ENCODE assay signal across 8 mouse cellular contexts in genomic region chr11:114684627-114685373, GRCm38 (mm10). TPM values are rescaled to one million over a fixed set of nuclear protein-coding genes. Genes with fewer than 3 reads are reported as not detected.
DNase-seq lines count a peak whose midpoint lies in the region.

No protein-coding gene starts in this region.

- DNase-seq in adrenal gland, adult 2 months, result peak; percentile 52
- no peak for DNase-seq in adrenal gland, adult 18-20 months (ENCODE audit: low spot score in 2 of 2)
- DNase-seq in 3T3-L1 (ENCODE audit: low read depth, low spot score) (peak; percentile 62), liver (peak; percentile 60)
- peak; percentile 51 for DNase-seq in embryo, embryonic 11 days
- DNase-seq in urinary bladder, postnatal 25 days (ENCODE audit: low spot score), result no peak
- no peak for DNase-seq in ovary, postnatal 10 days (ENCODE audit: low spot score)
- no peak for DNase-seq in testis, postnatal 14 days (ENCODE audit: low spot score)

RNA-seq across cellular contexts. Expression of gene Ttyh2, which starts 9.6 kb away (rescaled TPM):
- 100 to 1,000 TPM in 1 of 2 experiments, 10 to 100 TPM in 1; 70.3 to 115 TPM for total RNA-seq in adrenal gland, adult 2 months (2021)
- polyA plus RNA-seq in adrenal gland, adult 2 months (2012; rRNA removed), result 135 and 182 TPM in 2 replicates
- 10 to 100 TPM; 46.0 to 94.2 TPM for total RNA-seq in adrenal gland, adult 18-20 months (2021)

RNA-seq across cellular contexts. Expression of gene Rpl38, which starts 16.5 kb away (rescaled TPM):
- 1,000 to 10,000 TPM; 1,183 to 1,186 TPM for total RNA-seq in adrenal gland, adult 2 months (2021)
- 64.3 and 68.3 TPM in 2 replicates for polyA plus RNA-seq in adrenal gland, adult 2 months (2012; rRNA removed)
- 1,000 to 10,000 TPM; 1,092 to 1,268 TPM for total RNA-seq in adrenal gland, adult 18-20 months (2021)

RNA-seq across cellular contexts. Expression of gene Dnaic2, which starts 42.4 kb away (rescaled TPM):
- total RNA-seq in adrenal gland, adult 2 months (2021), result under 1 TPM; 0.17 to 0.58 TPM
- 0.49 and 0.85 TPM in 2 replicates for polyA plus RNA-seq in adrenal gland, adult 2 months (2012; rRNA removed)
- under 1 TPM; 0.19 to 0.50 TPM for total RNA-seq in adrenal gland, adult 18-20 months (2021)

Comparison
In these comparisons a context has a peak if more than half of its experiments do, and no peak if none do; other contexts are left out.
1. DNase-seq: peak in adrenal gland, adult 2 months (single experiment), 3T3-L1 (single experiment), embryo, embryonic 11 days (single experiment) and liver (single experiment); none in adrenal gland, adult 18-20 months (0 of 2), urinary bladder, postnatal 25 days (single experiment), ovary, postnatal 10 days (single experiment) and testis, postnatal 14 days (single experiment).